Mouse (Mus musculus): ENCODE data around the gene Trem2. TPM values are rescaled to one million over a fixed set of nuclear protein-coding genes. Genes with fewer than 3 reads are reported as not detected.
"Not testable (repeated sequence)": the region's sequence is repeated elsewhere in the genome, so short reads cannot be mapped to it uniquely, and the experiment has no call there.

Trem2 gene
- polyA plus RNA-seq (2012), result 0.22 and 0.46 TPM in 2 replicates

- no peak within 1 kb of the TSS for H3K4me3 ChIP-seq (replicated peaks)
Observed at GRCm38 (mm10) chr17:48346231-48346630, at the start of gene Trem2. Gene Trem2 (plus strand): TSS chr17:48346401.

GRCm38 (mm10) chr17:48299203-48299602 lies 47.0 kb upstream of the Trem2 start, which contains the start of gene Treml2:
Gene Treml2 (plus strand): TSS chr17:48299498.
- peak; percentile 47 for TF ChIP-seq TAL1 (IDR thresholded peaks at IDR 0.05; ENCODE audit: low read length)
- no peak for TF ChIP-seq GATA1 (IDR thresholded peaks at IDR 0.05; ENCODE audit: low read length)
- Histone ChIP-seq H3K4me1 (ENCODE audit: control insufficient read depth) (peaks cover 62% of the 10 kb centered on the region), H3K36me3 (ENCODE audit: control insufficient read depth) (peaks cover 18% of the 10 kb centered on the region), H3K9me3 (ENCODE audit: control insufficient read depth, low read length) (no peaks in the 10 kb centered on the region), H3K4me3 (replicated peaks) (peak within 1 kb of the TSS; percentile 69), H3K27me3 (ENCODE audit: control insufficient read depth) (no peaks in the 10 kb centered on the region)

More at GRCm38 (mm10) chr17:48346231-48346630, at the start of gene Trem2:
- Histone ChIP-seq H3K27me3 (ENCODE audit: control insufficient read depth) (no peaks in the 10 kb centered on the region; the same call in 1 of the 2 replicates), H3K9me3 (ENCODE audit: control insufficient read depth, low read length) (no peaks in the 10 kb centered on the region), H3K4me1 (ENCODE audit: control insufficient read depth) (peaks cover 25% of the 10 kb centered on the region), H3K36me3 (ENCODE audit: control insufficient read depth) (no peaks in the 10 kb centered on the region)
- TF ChIP-seq GATA1 (IDR thresholded peaks at IDR 0.05; ENCODE audit: low read length) (no peak), TAL1 (IDR thresholded peaks at IDR 0.05; ENCODE audit: low read length) (no peak)

GRCm38 (mm10) chr17:48299756-48300155 lies 46.4 kb upstream of the Trem2 start:
- Histone ChIP-seq H3K9me3 (ENCODE audit: control insufficient read depth, low read length) (no peaks in the 10 kb centered on the region), H3K27me3 (ENCODE audit: control insufficient read depth) (no peaks in the 10 kb centered on the region), H3K4me1 (ENCODE audit: control insufficient read depth) (peaks cover 62% of the 10 kb centered on the region), H3K36me3 (ENCODE audit: control insufficient read depth) (peaks cover 24% of the 10 kb centered on the region), H3K4me3 (replicated peaks) (peak overlapping the region; percentile 69)
- TF ChIP-seq GATA1 (IDR thresholded peaks at IDR 0.05; ENCODE audit: low read length) (no peak), TAL1 (IDR thresholded peaks at IDR 0.05; ENCODE audit: low read length) (no peak)

GRCm38 (mm10) chr17:48300199-48300598 lies 46.0 kb upstream of the Trem2 start:
- no peak for TF ChIP-seq TAL1 (IDR thresholded peaks at IDR 0.05; ENCODE audit: low read length)
- no peak for TF ChIP-seq GATA1 (IDR thresholded peaks at IDR 0.05; ENCODE audit: low read length)
- H3K4me1 ChIP-seq (ENCODE audit: control insufficient read depth), result peaks cover 62% of the 10 kb centered on the region
- H3K9me3 ChIP-seq (ENCODE audit: control insufficient read depth, low read length), result no peaks in the 10 kb centered on the region
- H3K36me3 ChIP-seq (ENCODE audit: control insufficient read depth), result peaks cover 26% of the 10 kb centered on the region
- peak overlapping the region; percentile 69 for H3K4me3 ChIP-seq (replicated peaks)
- no peaks in the 10 kb centered on the region for H3K27me3 ChIP-seq (ENCODE audit: control insufficient read depth)

- no peak for TF ChIP-seq GATA1 (IDR thresholded peaks at IDR 0.05; ENCODE audit: low read length)
- TF ChIP-seq TAL1 (IDR thresholded peaks at IDR 0.05; ENCODE audit: low read length), result no peak
- Histone ChIP-seq H3K27me3 (ENCODE audit: control insufficient read depth) (no peaks in the 10 kb centered on the region), H3K36me3 (ENCODE audit: control insufficient read depth) (peaks cover 26% of the 10 kb centered on the region), H3K4me1 (ENCODE audit: control insufficient read depth) (peaks cover 61% of the 10 kb centered on the region), H3K9me3 (ENCODE audit: control insufficient read depth, low read length) (no peaks in the 10 kb centered on the region), H3K4me3 (replicated peaks) (peak overlapping the region; percentile 69)
Observed at GRCm38 (mm10) chr17:48300861-48301260, 45.3 kb upstream of the Trem2 start.

GRCm38 (mm10) chr17:48301792-48302191 lies 44.4 kb upstream of the Trem2 start:
- H3K4me1 ChIP-seq (ENCODE audit: control insufficient read depth), result peaks cover 59% of the 10 kb centered on the region
- peak overlapping the region; percentile 69 for H3K4me3 ChIP-seq (replicated peaks)

GRCm38 (mm10) chr17:48312124-48312523 lies 34.1 kb upstream of the Trem2 start:
- Histone ChIP-seq H3K27me3 (ENCODE audit: control insufficient read depth) (no peaks in the 10 kb centered on the region), H3K4me3 (replicated peaks) (no peak overlapping the region), H3K9me3 (ENCODE audit: control insufficient read depth, low read length) (no peaks in the 10 kb centered on the region), H3K4me1 (ENCODE audit: control insufficient read depth) (no peaks in the 10 kb centered on the region), H3K36me3 (ENCODE audit: control insufficient read depth) (peaks cover 23% of the 10 kb centered on the region)
- TF ChIP-seq GATA1 (IDR thresholded peaks at IDR 0.05; ENCODE audit: low read length) (no peak), TAL1 (IDR thresholded peaks at IDR 0.05; ENCODE audit: low read length) (no peak)

More at GRCm38 (mm10) chr17:48301792-48302191, 44.4 kb upstream of the Trem2 start:
- Histone ChIP-seq H3K36me3 (ENCODE audit: control insufficient read depth) (peaks cover 35% of the 10 kb centered on the region), H3K27me3 (ENCODE audit: control insufficient read depth) (no peaks in the 10 kb centered on the region), H3K9me3 (ENCODE audit: control insufficient read depth, low read length) (no peaks in the 10 kb centered on the region)
- TF ChIP-seq GATA1 (IDR thresholded peaks at IDR 0.05; ENCODE audit: low read length), result no peak
- TF ChIP-seq TAL1 (IDR thresholded peaks at IDR 0.05; ENCODE audit: low read length), result no peak

GRCm38 (mm10) chr17:48315905-48316579 lies 30.2 kb upstream of the Trem2 start, which contains the start of gene B430306N03Rik:
Gene B430306N03Rik (plus strand): TSS chr17:48316141.
- not testable (repeated sequence) for H3K36me3 ChIP-seq (ENCODE audit: control insufficient read depth)

GRCm38 (mm10) chr17:48318686-48319085 lies 27.5 kb upstream of the Trem2 start:
- Histone ChIP-seq H3K4me1 (ENCODE audit: control insufficient read depth) (peaks cover 13% of the 10 kb centered on the region), H3K27me3 (ENCODE audit: control insufficient read depth) (no peaks in the 10 kb centered on the region), H3K36me3 (ENCODE audit: control insufficient read depth) (no peaks in the 10 kb centered on the region), H3K4me3 (replicated peaks) (no peak overlapping the region), H3K9me3 (ENCODE audit: control insufficient read depth, low read length) (no peaks in the 10 kb centered on the region)
- TF ChIP-seq GATA1 (IDR thresholded peaks at IDR 0.05; ENCODE audit: low read length) (no peak), TAL1 (IDR thresholded peaks at IDR 0.05; ENCODE audit: low read length) (no peak)

More at GRCm38 (mm10) chr17:48315905-48316579, 30.2 kb upstream of the Trem2 start, which contains the start of gene B430306N03Rik:
- not testable (repeated sequence) for H3K9me3 ChIP-seq (ENCODE audit: control insufficient read depth, low read length); H3K4me3 ChIP-seq (replicated peaks); H3K4me1 ChIP-seq (ENCODE audit: control insufficient read depth); H3K27me3 ChIP-seq (ENCODE audit: control insufficient read depth)
